Mouse (Mus musculus) lung, adult 2 months (tissue): ENCODE measurements around the gene Oxct1. TPM values are rescaled to one million over a fixed set of nuclear protein-coding genes. Genes with fewer than 3 reads are reported as not detected.

ENCODE experiments used
- DNase-seq: peaks from one replicate; pipeline ENCODE4 v3.0.0; 2022
- H3K4me1 ChIP-seq: fragments of 200-500 bp; 2 replicates; pipeline ENCODE4 v1.6.1; 2011; ENCODE audit warnings: low read length; ENCODE audit not compliant: control insufficient read depth, insufficient read depth
- H3K4me3 ChIP-seq: fragments of 200-500 bp; replicated peaks from 2 replicates; pipeline ENCODE3; 2011; ENCODE audit warnings: low read depth, mild to moderate bottlenecking, control low read depth, low read length; ENCODE audit errors: extremely low read depth
- CTCF ChIP-seq: fragments of 200-500 bp; IDR thresholded peaks from 2 replicates; pipeline ENCODE4 v1.5.1; 2011; ENCODE audit warnings: mild to moderate bottlenecking, low read length, control low read depth; ENCODE audit not compliant: insufficient read depth
- POLR2A ChIP-seq: fragments of 200-500 bp; IDR thresholded peaks from 2 replicates; pipeline ENCODE4 v1.6.1; 2011; ENCODE audit warnings: low read depth, mild to moderate bottlenecking, control low read depth, low read length, borderline replicate concordance; ENCODE audit errors: extremely low read depth
- WGBS: fragments of 180-500 bp; shearing (Covaris S2); methylation state at CpG from one replicate; pipeline ENCODE4 v1.1.7; 2018; 5-methylcytosine and 5-hydroxymethylcytosine counted together
- polyA plus RNA-seq: library from polyadenylated mRNA; depleted of rRNA; stranded (reverse); fragments of >200 nt; gene quantifications from 2 replicates; pipeline ENCODE4 v1.2.3, GENCODE M21; 2012; rRNA removed

Gene Oxct1
- polyA plus RNA-seq, 1 experiment, result 26.6 TPM

DNA sequence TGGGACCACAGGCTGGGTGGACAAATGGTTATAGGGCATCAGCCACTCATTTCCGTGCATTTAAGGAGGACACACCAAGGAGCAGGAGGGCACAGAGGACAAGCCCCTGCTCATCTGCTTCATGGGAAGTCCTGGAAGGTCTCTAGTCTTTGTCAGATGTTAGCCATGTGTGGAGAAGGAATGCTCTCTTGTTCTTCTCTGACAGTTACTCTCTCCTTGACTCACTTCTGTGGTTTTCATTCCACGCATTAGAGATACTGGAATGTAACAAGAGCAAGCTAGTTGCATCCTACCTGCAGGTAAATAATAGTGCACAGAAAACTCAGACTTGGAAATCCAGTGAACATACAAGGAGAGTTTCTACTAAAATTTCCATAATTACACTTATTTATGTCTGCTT lies 121.5 kb downstream of the Oxct1 start:
- WGBS, result 84% methylated on average over 2 of the region's 2 CpGs
- TF ChIP-seq CTCF (no peak), POLR2A (no peak)
- DNase-seq, result no peak

GRCm38 (mm10) chr15:4148649-4149389 lies 122.6 kb downstream of the Oxct1 start:
- no peak for DNase-seq
- 85% methylated on average over 8 of the region's 8 CpGs for WGBS
- TF ChIP-seq POLR2A (no peak), CTCF (no peak)
- Histone ChIP-seq H3K4me1 (no peaks in the 10 kb centered on the region), H3K4me3 (no peak overlapping the region)

More for the DNA sequence above, 121.5 kb downstream of the Oxct1 start:
- H3K4me3 ChIP-seq, result no peak overlapping the region
- no peaks in the 10 kb centered on the region for H3K4me1 ChIP-seq

DNA sequence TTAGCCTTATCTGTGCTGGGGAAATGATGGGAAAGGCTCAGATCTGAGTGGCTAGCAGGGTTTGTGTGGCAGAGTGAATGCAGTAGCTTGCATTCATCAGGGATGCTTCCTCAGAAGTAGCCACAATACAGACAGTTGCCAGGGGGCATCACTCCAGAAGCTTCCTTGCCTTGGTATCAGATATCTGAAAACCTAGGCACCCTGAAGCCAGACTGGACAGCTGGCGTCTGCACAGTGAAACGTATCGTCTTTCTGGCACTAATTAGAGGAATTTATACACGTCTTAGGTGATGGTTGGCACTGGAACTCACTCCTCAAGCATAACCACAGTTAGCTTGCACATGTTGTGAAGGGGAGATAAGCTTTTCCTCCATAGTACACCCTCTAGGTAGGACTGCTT lies 128.5 kb downstream of the Oxct1 start:
- DNase-seq, result no peak
- no peak for TF ChIP-seq CTCF
- no peak for TF ChIP-seq POLR2A
- H3K4me1 ChIP-seq, result no peaks in the 10 kb centered on the region
- 91% methylated on average over 4 of the region's 4 CpGs for WGBS
- H3K4me3 ChIP-seq, result no peak overlapping the region

DNA sequence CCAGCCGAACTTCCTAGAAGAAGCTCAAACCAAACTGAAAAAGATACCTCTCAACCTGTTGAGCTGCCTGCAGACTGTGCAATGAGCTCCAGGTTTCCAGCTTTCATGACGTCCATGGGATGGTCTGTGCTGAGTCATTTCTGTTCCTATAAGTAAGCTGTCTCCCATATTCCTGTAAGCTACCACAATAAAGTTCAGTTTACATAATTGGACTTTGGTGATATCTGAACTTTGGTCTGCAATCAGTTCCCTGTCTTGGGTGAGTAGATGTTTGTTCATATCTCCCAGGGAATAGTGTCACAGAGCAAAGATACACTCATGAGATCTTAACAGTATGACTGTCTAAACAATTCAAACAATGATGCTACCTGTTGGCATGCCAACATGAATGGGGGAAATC lies 141.8 kb downstream of the Oxct1 start:
- no peak for DNase-seq
- WGBS, result 69% methylated on average over 2 of the region's 2 CpGs
- no peak for TF ChIP-seq POLR2A
- no peak for TF ChIP-seq CTCF
- H3K4me1 ChIP-seq, result no peaks in the 10 kb centered on the region
- no peak overlapping the region for H3K4me3 ChIP-seq

- Histone ChIP-seq H3K4me1 (no peaks in the 10 kb centered on the region), H3K4me3 (no peak overlapping the region)
- no peak for TF ChIP-seq POLR2A
- no peak for TF ChIP-seq CTCF
- 50% methylated on average over 2 of the region's 2 CpGs for WGBS
- DNase-seq, result no peak
Measured at GRCm38 (mm10) chr15:4171600-4171999, 145.4 kb downstream of the Oxct1 start.

DNA sequence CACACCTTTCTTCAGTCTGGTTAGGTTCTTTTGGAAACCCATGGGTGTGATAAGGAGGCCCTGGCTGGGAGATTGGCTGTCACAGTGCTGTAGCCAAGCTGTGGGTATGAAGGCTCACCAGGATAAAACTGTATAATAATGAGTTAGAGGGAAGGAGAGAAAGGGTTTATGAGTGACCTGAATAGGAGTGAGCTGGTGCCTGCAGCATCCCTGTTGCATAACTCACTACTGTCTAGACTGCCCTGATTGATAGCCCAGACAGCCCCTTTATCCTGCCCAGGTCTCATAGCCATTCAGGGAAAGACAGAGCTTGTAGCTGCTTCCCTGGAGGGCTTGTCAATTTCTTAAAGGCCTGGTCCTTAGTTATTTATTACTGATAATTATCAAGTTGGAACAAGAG lies 171.7 kb downstream of the Oxct1 start:
- Histone ChIP-seq H3K4me3 (no peak overlapping the region), H3K4me1 (no peaks in the 10 kb centered on the region)
- no peak for DNase-seq
- TF ChIP-seq CTCF (no peak), POLR2A (no peak)

Other genes with a start within 250 kb of the Oxct1 start
- 12.5 and 14.6 TPM in 2 replicates for gene Fbxo4, start 46.8 kb upstream of the Oxct1 start, polyA plus RNA-seq
- 8.8 and 18.7 TPM in 2 replicates for gene AW549877, start 30.6 kb upstream of the Oxct1 start, polyA plus RNA-seq